Mouse (Mus musculus) lung, adult 2 months (tissue): ENCODE results near the gene Lmod3.

Experiments
- CTCF ChIP-seq: fragments of 200-500 bp; IDR thresholded peaks from 2 replicates; pipeline ENCODE4 v1.5.1; 2011; ENCODE audit warnings: mild to moderate bottlenecking, low read length, control low read depth; ENCODE audit not compliant: insufficient read depth
- POLR2A ChIP-seq: fragments of 200-500 bp; IDR thresholded peaks from 2 replicates; pipeline ENCODE4 v1.6.1; 2011; ENCODE audit warnings: low read depth, mild to moderate bottlenecking, control low read depth, low read length, borderline replicate concordance; ENCODE audit errors: extremely low read depth

DNA sequence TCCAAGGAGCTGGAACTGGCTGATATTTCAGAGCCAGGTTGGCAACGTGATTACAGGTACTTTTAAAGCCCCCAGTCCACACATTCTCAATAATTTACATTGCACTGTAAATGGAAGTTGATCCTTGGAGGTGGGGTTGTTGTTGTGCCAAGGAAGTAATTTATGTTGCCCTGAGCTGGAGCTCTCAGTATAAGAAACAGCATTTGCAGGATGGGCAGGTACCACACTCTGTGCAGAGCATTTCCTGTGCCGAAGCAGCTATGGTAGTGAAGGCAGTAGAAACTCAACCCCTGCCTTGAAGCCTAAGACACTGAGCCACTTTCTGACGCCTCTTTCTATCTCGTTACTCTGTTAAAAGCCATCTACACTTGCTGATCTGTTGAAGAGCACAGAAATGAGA lies 23.2 kb upstream of the Lmod3 start:
- no peak for TF ChIP-seq POLR2A
- no peak for TF ChIP-seq CTCF
